Mouse (Mus musculus): ENCODE data around the gene Ces1d.
A peak's percentile ranks its signal among the peaks of the same experiment; 100 is the strongest.

Ces1d gene

GRCm38 (mm10) chr8:93132196-93132595, 65.4 kb downstream of the Ces1d start:
- no peak for DNase-seq

- DNase-seq = no peak
Observed at GRCm38 (mm10) chr8:93131233-93131980, 66.2 kb downstream of the Ces1d start, which contains the start of gene Ces1c. Gene Ces1c, minus strand, starts transcription at chr8:93131283.

- peak; percentile 10 to 20 for DNase-seq
Observed at GRCm38 (mm10) chr8:93126476-93126875, 71.2 kb downstream of the Ces1d start.

- DNase-seq = no peak
Observed at GRCm38 (mm10) chr8:93122005-93122404, 75.6 kb downstream of the Ces1d start.

Measured in kidney, adult 8-10 months (tissue).